Mouse (Mus musculus): ENCODE data around the gene Muc1. TPM values are rescaled to one million over a fixed set of nuclear protein-coding genes. Genes with fewer than 3 reads are reported as not detected.

Muc1 gene
- polyA plus RNA-seq, 1 experiment from 2014 or later, result 12.3 TPM

GRCm38 (mm10) chr3:89256177-89256576 lies 27.3 kb downstream of the Muc1 start:
- no peak overlapping the region for H3K9ac ChIP-seq
- WGBS, result 72% methylated on average over 5 of the region's 5 CpGs
- H3K36me3 ChIP-seq, result no peaks in the 10 kb centered on the region
- peaks cover 11% of the 10 kb centered on the region; the same call in 1 of the 2 replicates for H3K27me3 ChIP-seq
- no peak overlapping the region for H3K4me3 ChIP-seq (replicated peaks)
- no peak for ATAC-seq (replicated peaks; ENCODE audit: low FRiP score)
- H3K4me2 ChIP-seq, result no peak overlapping the region
- H3K4me1 ChIP-seq, result peaks cover 12% of the 10 kb centered on the region
- H3K27ac ChIP-seq, result no peak overlapping the region
- no peaks in the 10 kb centered on the region for H3K9me3 ChIP-seq (replicated peaks)

GRCm38 (mm10) chr3:89259076-89259475 lies 30.2 kb downstream of the Muc1 start, which contains the start of gene Dpm3:
Gene Dpm3 (plus strand): TSS chr3:89259358.
- Histone ChIP-seq H3K27me3 (peaks cover 6% of the 10 kb centered on the region; the same call in 1 of the 2 replicates), H3K9me3 (replicated peaks) (no peaks in the 10 kb centered on the region), H3K9ac (no peak within 1 kb of the TSS), H3K4me2 (no peak within 1 kb of the TSS), H3K4me1 (no peaks in the 10 kb centered on the region), H3K4me3 (replicated peaks) (no peak within 1 kb of the TSS), H3K36me3 (no peaks in the 10 kb centered on the region), H3K27ac (no peak within 1 kb of the TSS)
- WGBS, result 36% methylated on average over 7 of the region's 7 CpGs
- ATAC-seq (replicated peaks; ENCODE audit: low FRiP score), result no peak

- Histone ChIP-seq H3K27ac (no peak overlapping the region), H3K4me3 (replicated peaks) (no peak overlapping the region), H3K4me2 (no peak overlapping the region), H3K9me3 (replicated peaks) (no peaks in the 10 kb centered on the region), H3K4me1 (no peaks in the 10 kb centered on the region), H3K36me3 (no peaks in the 10 kb centered on the region), H3K9ac (no peak overlapping the region), H3K27me3 (peaks cover 6% of the 10 kb centered on the region; the same call in 1 of the 2 replicates)
- WGBS, result 70% methylated on average over 3 of the region's 3 CpGs
- ATAC-seq (replicated peaks; ENCODE audit: low FRiP score), result no peak
Measured at GRCm38 (mm10) chr3:89260211-89260610, 31.4 kb downstream of the Muc1 start.

- no peak for ATAC-seq (replicated peaks; ENCODE audit: low FRiP score)
- H3K4me2 ChIP-seq, result no peak overlapping the region
- H3K9ac ChIP-seq, result peak overlapping the region; percentile 17; the same call in 1 of the 2 replicates
- no peaks in the 10 kb centered on the region for H3K9me3 ChIP-seq (replicated peaks)
- WGBS, result 67% methylated on average over 10 of the region's 10 CpGs
- peaks cover 13% of the 10 kb centered on the region for H3K4me1 ChIP-seq
- peak overlapping the region; percentile 41; the same call in 1 of the 2 replicates for H3K27ac ChIP-seq
- no peaks in the 10 kb centered on the region for H3K36me3 ChIP-seq
- peaks cover 2% of the 10 kb centered on the region; the same call in 1 of the 2 replicates for H3K27me3 ChIP-seq
- no peak overlapping the region for H3K4me3 ChIP-seq (replicated peaks)
Measured at GRCm38 (mm10) chr3:89262417-89262816, 33.6 kb downstream of the Muc1 start.

GRCm38 (mm10) chr3:89266439-89266893 lies 37.6 kb downstream of the Muc1 start:
- ATAC-seq (replicated peaks; ENCODE audit: low FRiP score), result peak; percentile 80
- Histone ChIP-seq H3K4me3 (replicated peaks) (peak overlapping the region; percentile 82), H3K9me3 (replicated peaks) (no peaks in the 10 kb centered on the region), H3K36me3 (peaks cover 8% of the 10 kb centered on the region), H3K4me1 (peaks cover 44% of the 10 kb centered on the region), H3K27ac (peak overlapping the region; percentile 86), H3K9ac (peak overlapping the region; percentile 90), H3K27me3 (no peaks in the 10 kb centered on the region), H3K4me2 (peak overlapping the region; percentile 82)
- under 1% methylated on average over 20 of the region's 20 CpGs for WGBS

- WGBS, result 65% methylated on average over 8 of the region's 8 CpGs
- no peaks in the 10 kb centered on the region for H3K27me3 ChIP-seq
- H3K4me1 ChIP-seq, result peaks cover 44% of the 10 kb centered on the region
- peak overlapping the region; percentile 78; the same call in 1 of the 2 replicates for H3K4me2 ChIP-seq
- H3K36me3 ChIP-seq, result peaks cover 27% of the 10 kb centered on the region
- H3K4me3 ChIP-seq (replicated peaks), result 0 out of 2 replicates have a peak overlapping the region, but pooled peaks have one; percentile 5
- no peaks in the 10 kb centered on the region for H3K9me3 ChIP-seq (replicated peaks)
- 0 out of 2 replicates have a peak overlapping the region, but pooled peaks have one; percentile 90 for H3K27ac ChIP-seq
- H3K9ac ChIP-seq, result peak overlapping the region; percentile 33; the same call in 1 of the 2 replicates
- ATAC-seq (replicated peaks; ENCODE audit: low FRiP score), result no peak
Measured at GRCm38 (mm10) chr3:89268916-89269315, 40.1 kb downstream of the Muc1 start.

GRCm38 (mm10) chr3:89270051-89270755 lies 41.3 kb downstream of the Muc1 start, which contains the start of gene Slc50a1:
Gene Slc50a1 (minus strand): TSS chr3:89270570.
- peak within 1 kb of the TSS; percentile 90 for H3K27ac ChIP-seq
- ATAC-seq (replicated peaks; ENCODE audit: low FRiP score), result peak; percentile 55
- H3K4me1 ChIP-seq, result peaks cover 44% of the 10 kb centered on the region
- peak within 1 kb of the TSS; percentile 57 for H3K4me3 ChIP-seq (replicated peaks)
- H3K4me2 ChIP-seq, result peak within 1 kb of the TSS; percentile 78
- no peaks in the 10 kb centered on the region for H3K27me3 ChIP-seq
- H3K9ac ChIP-seq, result peak within 1 kb of the TSS; percentile 63
- H3K36me3 ChIP-seq, result peaks cover 39% of the 10 kb centered on the region
- H3K9me3 ChIP-seq (replicated peaks), result no peaks in the 10 kb centered on the region
- 3% methylated on average over 39 of the region's 39 CpGs for WGBS

- Histone ChIP-seq H3K4me2 (peak overlapping the region; percentile 78), H3K9ac (0 out of 2 replicates have a peak overlapping the region, but pooled peaks have one; percentile 63), H3K4me1 (peaks cover 43% of the 10 kb centered on the region), H3K36me3 (peaks cover 46% of the 10 kb centered on the region), H3K27me3 (no peaks in the 10 kb centered on the region), H3K9me3 (replicated peaks) (no peaks in the 10 kb centered on the region), H3K27ac (peak overlapping the region; percentile 90), H3K4me3 (replicated peaks) (peak overlapping the region; percentile 57; the same call in 1 of the 2 replicates)
- no peak for ATAC-seq (replicated peaks; ENCODE audit: low FRiP score)
- 64% methylated on average over 6 of the region's 6 CpGs for WGBS
Measured at GRCm38 (mm10) chr3:89270891-89271290, 42.0 kb downstream of the Muc1 start.

- Histone ChIP-seq H3K36me3 (peaks cover 50% of the 10 kb centered on the region), H3K9ac (no peak overlapping the region), H3K4me2 (no peak overlapping the region), H3K27ac (no peak overlapping the region), H3K4me3 (replicated peaks) (no peak overlapping the region), H3K27me3 (no peaks in the 10 kb centered on the region), H3K9me3 (replicated peaks) (no peaks in the 10 kb centered on the region), H3K4me1 (peaks cover 46% of the 10 kb centered on the region)
- ATAC-seq (replicated peaks; ENCODE audit: low FRiP score), result no peak
- 59% methylated on average over 6 of the region's 6 CpGs for WGBS
Measured at GRCm38 (mm10) chr3:89271760-89272159, 42.9 kb downstream of the Muc1 start.

- Histone ChIP-seq H3K4me2 (peak overlapping the region; percentile 96), H3K4me1 (peaks cover 49% of the 10 kb centered on the region), H3K36me3 (peaks cover 43% of the 10 kb centered on the region), H3K9ac (no peak overlapping the region), H3K9me3 (replicated peaks) (no peaks in the 10 kb centered on the region), H3K27ac (peak overlapping the region; percentile 95; the same call in 1 of the 2 replicates), H3K27me3 (peaks cover 4% of the 10 kb centered on the region; the same call in 1 of the 2 replicates), H3K4me3 (replicated peaks) (no peak overlapping the region)
- 90% methylated on average over 13 of the region's 13 CpGs for WGBS
- no peak for ATAC-seq (replicated peaks; ENCODE audit: low FRiP score)
Measured at GRCm38 (mm10) chr3:89276061-89276460, 47.2 kb downstream of the Muc1 start.

- peak; percentile 3; the same call in 1 of the 2 replicates for ATAC-seq (replicated peaks; ENCODE audit: low FRiP score)
Measured at GRCm38 (mm10) chr3:89277281-89278021, 48.6 kb downstream of the Muc1 start.

More at GRCm38 (mm10) chr3:89277281-89278021, 48.6 kb downstream of the Muc1 start:
- Histone ChIP-seq H3K27ac (peak overlapping the region; percentile 95), H3K4me3 (replicated peaks) (peak overlapping the region; percentile 65), H3K36me3 (peaks cover 34% of the 10 kb centered on the region), H3K27me3 (peaks cover 4% of the 10 kb centered on the region; the same call in 1 of the 2 replicates), H3K4me2 (peak overlapping the region; percentile 96), H3K9me3 (replicated peaks) (no peaks in the 10 kb centered on the region), H3K9ac (peak overlapping the region; percentile 77), H3K4me1 (peaks cover 62% of the 10 kb centered on the region)
- WGBS, result 23% methylated on average over 14 of the region's 14 CpGs
